Mouse (Mus musculus): ENCODE results near the gene Jarid2. TPM values are rescaled to one million over a fixed set of nuclear protein-coding genes. Genes with fewer than 3 reads are reported as not detected.

The Jarid2 gene
- polyA plus RNA-seq, 1 experiment = 3.1 TPM

GRCm38 (mm10) chr13:44925173-44925572 lies 195.9 kb downstream of the Jarid2 start:
- peaks cover 70% of the 10 kb centered on the region for H3K36me3 ChIP-seq (ENCODE audit: control insufficient read depth, insufficient read depth)
- H3ac ChIP-seq (ENCODE audit: control insufficient read depth, insufficient read length, low read depth) = no peak overlapping the region
- no peaks in the 10 kb centered on the region for H3K27me3 ChIP-seq (ENCODE audit: control insufficient read depth, insufficient read depth, insufficient read length)
- H3K79me2 ChIP-seq (ENCODE audit: control insufficient read depth, insufficient read depth) = no peaks in the 10 kb centered on the region
- H3K4me3 ChIP-seq (ENCODE audit: insufficient read depth, poor library complexity, severe bottlenecking) = no peak overlapping the region
- H3K79me3 ChIP-seq (ENCODE audit: low read depth) = no peaks in the 10 kb centered on the region
- TF ChIP-seq MAX (IDR thresholded peaks at IDR 0.05) (no peak), CTCF (IDR thresholded peaks at IDR 0.05; ENCODE audit: control insufficient read depth, insufficient read depth, insufficient read length) (no peak), CEBPB (IDR thresholded peaks at IDR 0.05; ENCODE audit: low read depth) (no peak), USF1 (IDR thresholded peaks at IDR 0.05; ENCODE audit: low read depth) (no peak), MYOG (IDR thresholded peaks at IDR 0.05; ENCODE audit: control insufficient read depth, extremely low read depth, insufficient read length) (no peak), MYOD1 (IDR thresholded peaks at IDR 0.05; ENCODE audit: control insufficient read depth, insufficient read length, low read depth) (no peak), FOSL1 (IDR thresholded peaks at IDR 0.05; ENCODE audit: insufficient read depth, low read length, poor library complexity, severe bottlenecking) (no peak)

GRCm38 (mm10) chr13:44926311-44926710 lies 197.0 kb downstream of the Jarid2 start:
- no peak overlapping the region for H3K4me3 ChIP-seq (ENCODE audit: insufficient read depth, poor library complexity, severe bottlenecking)
- peaks cover 65% of the 10 kb centered on the region for H3K36me3 ChIP-seq (ENCODE audit: control insufficient read depth, insufficient read depth)
- no peak overlapping the region for H3ac ChIP-seq (ENCODE audit: control insufficient read depth, insufficient read length, low read depth)
- no peaks in the 10 kb centered on the region for H3K27me3 ChIP-seq (ENCODE audit: control insufficient read depth, insufficient read depth, insufficient read length)
- no peaks in the 10 kb centered on the region for H3K79me2 ChIP-seq (ENCODE audit: control insufficient read depth, insufficient read depth)
- TF ChIP-seq MAX (IDR thresholded peaks at IDR 0.05) = no peak
- no peak for TF ChIP-seq CEBPB (IDR thresholded peaks at IDR 0.05; ENCODE audit: low read depth)
- TF ChIP-seq MYOG (IDR thresholded peaks at IDR 0.05; ENCODE audit: control insufficient read depth, extremely low read depth, insufficient read length) = no peak
- no peak for TF ChIP-seq USF1 (IDR thresholded peaks at IDR 0.05; ENCODE audit: low read depth)
- no peak for TF ChIP-seq CTCF (IDR thresholded peaks at IDR 0.05; ENCODE audit: control insufficient read depth, insufficient read depth, insufficient read length)
- TF ChIP-seq MYOD1 (IDR thresholded peaks at IDR 0.05; ENCODE audit: control insufficient read depth, insufficient read length, low read depth) = no peak
- no peak for TF ChIP-seq FOSL1 (IDR thresholded peaks at IDR 0.05; ENCODE audit: insufficient read depth, low read length, poor library complexity, severe bottlenecking)
- H3K79me3 ChIP-seq (ENCODE audit: low read depth) = peaks cover under 1% of the 10 kb centered on the region

GRCm38 (mm10) chr13:44932307-44933264 lies 203.3 kb downstream of the Jarid2 start:
- Histone ChIP-seq H3ac (ENCODE audit: control insufficient read depth, insufficient read length, low read depth) (no peak overlapping the region), H3K79me3 (ENCODE audit: low read depth) (peaks cover 15% of the 10 kb centered on the region), H3K27me3 (ENCODE audit: control insufficient read depth, insufficient read depth, insufficient read length) (no peaks in the 10 kb centered on the region), H3K4me3 (ENCODE audit: insufficient read depth, poor library complexity, severe bottlenecking) (no peak overlapping the region), H3K79me2 (ENCODE audit: control insufficient read depth, insufficient read depth) (peaks cover 18% of the 10 kb centered on the region), H3K36me3 (ENCODE audit: control insufficient read depth, insufficient read depth) (peaks cover 18% of the 10 kb centered on the region)
- TF ChIP-seq MYOG (IDR thresholded peaks at IDR 0.05; ENCODE audit: control insufficient read depth, extremely low read depth, insufficient read length) (no peak), CEBPB (IDR thresholded peaks at IDR 0.05; ENCODE audit: low read depth) (no peak), FOSL1 (IDR thresholded peaks at IDR 0.05; ENCODE audit: insufficient read depth, low read length, poor library complexity, severe bottlenecking) (no peak), MYOD1 (IDR thresholded peaks at IDR 0.05; ENCODE audit: control insufficient read depth, insufficient read length, low read depth) (no peak), USF1 (IDR thresholded peaks at IDR 0.05; ENCODE audit: low read depth) (no peak), CTCF (IDR thresholded peaks at IDR 0.05; ENCODE audit: control insufficient read depth, insufficient read depth, insufficient read length) (no peak), MAX (IDR thresholded peaks at IDR 0.05) (no peak)

- Histone ChIP-seq H3K36me3 (ENCODE audit: control insufficient read depth, insufficient read depth) (peaks cover 12% of the 10 kb centered on the region), H3K27me3 (ENCODE audit: control insufficient read depth, insufficient read depth, insufficient read length) (no peaks in the 10 kb centered on the region), H3ac (ENCODE audit: control insufficient read depth, insufficient read length, low read depth) (no peak overlapping the region), H3K4me3 (ENCODE audit: insufficient read depth, poor library complexity, severe bottlenecking) (no peak overlapping the region), H3K79me3 (ENCODE audit: low read depth) (peaks cover 22% of the 10 kb centered on the region), H3K79me2 (ENCODE audit: control insufficient read depth, insufficient read depth) (peaks cover 28% of the 10 kb centered on the region)
- TF ChIP-seq MYOD1 (IDR thresholded peaks at IDR 0.05; ENCODE audit: control insufficient read depth, insufficient read length, low read depth) = no peak
- no peak for TF ChIP-seq CEBPB (IDR thresholded peaks at IDR 0.05; ENCODE audit: low read depth)
- TF ChIP-seq MYOG (IDR thresholded peaks at IDR 0.05; ENCODE audit: control insufficient read depth, extremely low read depth, insufficient read length) = no peak
- TF ChIP-seq USF1 (IDR thresholded peaks at IDR 0.05; ENCODE audit: low read depth) = no peak
- no peak for TF ChIP-seq MAX (IDR thresholded peaks at IDR 0.05)
- no peak for TF ChIP-seq FOSL1 (IDR thresholded peaks at IDR 0.05; ENCODE audit: insufficient read depth, low read length, poor library complexity, severe bottlenecking)
- no peak for TF ChIP-seq CTCF (IDR thresholded peaks at IDR 0.05; ENCODE audit: control insufficient read depth, insufficient read depth, insufficient read length)
These were observed 204.3 kb downstream of the Jarid2 start for GRCm38 (mm10) chr13:44933575-44933974.

- no peak overlapping the region for H3ac ChIP-seq (ENCODE audit: control insufficient read depth, insufficient read length, low read depth)
- H3K4me3 ChIP-seq (ENCODE audit: insufficient read depth, poor library complexity, severe bottlenecking) = no peak overlapping the region
- H3K79me3 ChIP-seq (ENCODE audit: low read depth) = peaks cover 21% of the 10 kb centered on the region
- no peak for TF ChIP-seq MYOD1 (IDR thresholded peaks at IDR 0.05; ENCODE audit: control insufficient read depth, insufficient read length, low read depth)
- no peak for TF ChIP-seq MYOG (IDR thresholded peaks at IDR 0.05; ENCODE audit: control insufficient read depth, extremely low read depth, insufficient read length)
- TF ChIP-seq FOSL1 (IDR thresholded peaks at IDR 0.05; ENCODE audit: insufficient read depth, low read length, poor library complexity, severe bottlenecking) = no peak
- TF ChIP-seq CEBPB (IDR thresholded peaks at IDR 0.05; ENCODE audit: low read depth) = no peak
- H3K36me3 ChIP-seq (ENCODE audit: control insufficient read depth, insufficient read depth) = peaks cover 6% of the 10 kb centered on the region
- H3K27me3 ChIP-seq (ENCODE audit: control insufficient read depth, insufficient read depth, insufficient read length) = no peaks in the 10 kb centered on the region
- H3K79me2 ChIP-seq (ENCODE audit: control insufficient read depth, insufficient read depth) = peaks cover 38% of the 10 kb centered on the region
These were observed 208.4 kb downstream of the Jarid2 start for GRCm38 (mm10) chr13:44937681-44938080.
